Mouse (Mus musculus): ENCODE measurements around the gene Gemin7. TPM values are rescaled to one million over a fixed set of nuclear protein-coding genes. Genes with fewer than 3 reads are reported as not detected.

Gene Gemin7
- polyA plus RNA-seq (2015; fragmentation: Nextera tagmentation; extraction: Ambion mirVana) = 156 and 170 TPM in 2 replicates

GRCm38 (mm10) chr7:19577141-19577852, at the start of gene Gemin7, which contains the start of gene Zfp296:
Gene Gemin7, minus strand, starts transcription at chr7:19577595.
Gene Zfp296, plus strand, starts transcription at chr7:19577287.
- peaks cover 19% of the 10 kb centered on the region for H3K27me3 ChIP-seq (ENCODE audit: control insufficient read depth, insufficient read depth, low read depth, low read length)
- WGBS = under 1% methylated on average over 56 of the region's 56 CpGs
- peaks cover 2% of the 10 kb centered on the region; the same call in 1 of the 2 replicates for H3K36me3 ChIP-seq (ENCODE audit: control insufficient read depth, insufficient read depth, low read length)
- H3K4me3 ChIP-seq (ENCODE audit: low read length) = peak within 1 kb of the TSS; percentile 51
- H3K9me3 ChIP-seq (ENCODE audit: control insufficient read depth, low read length) = no peaks in the 10 kb centered on the region
- H3K4me1 ChIP-seq (replicated peaks; ENCODE audit: control insufficient read depth, insufficient read depth, low read length) = peaks cover 16% of the 10 kb centered on the region
- no peak within 1 kb of the TSS for H3K27ac ChIP-seq (ENCODE audit: low read length)
- ATAC-seq (ENCODE audit: low read depth) = peak; percentile 6; the same call in 1 of the 2 replicates
- H3K4me2 ChIP-seq (ENCODE audit: low read depth, low read length) = peak within 1 kb of the TSS; percentile 84
- H3K9ac ChIP-seq (ENCODE audit: low read length) = peak within 1 kb of the TSS; percentile 45

GRCm38 (mm10) chr7:19623433-19623832, 46.0 kb upstream of the Gemin7 start:
- WGBS = 52% methylated on average over 2 of the region's 2 CpGs
- no peak overlapping the region for H3K4me2 ChIP-seq (ENCODE audit: low read depth, low read length)
- H3K4me1 ChIP-seq (replicated peaks; ENCODE audit: control insufficient read depth, insufficient read depth, low read length) = no peaks in the 10 kb centered on the region
- no peak for ATAC-seq (ENCODE audit: low read depth)
- H3K9ac ChIP-seq (ENCODE audit: low read length) = no peak overlapping the region
- H3K27ac ChIP-seq (ENCODE audit: low read length) = no peak overlapping the region
- H3K36me3 ChIP-seq (ENCODE audit: control insufficient read depth, insufficient read depth, low read length) = no peaks in the 10 kb centered on the region
- no peaks in the 10 kb centered on the region; the same call in 1 of the 2 replicates for H3K27me3 ChIP-seq (ENCODE audit: control insufficient read depth, insufficient read depth, low read depth, low read length)
- H3K9me3 ChIP-seq (ENCODE audit: control insufficient read depth, low read length) = no peaks in the 10 kb centered on the region
- H3K4me3 ChIP-seq (ENCODE audit: low read length) = no peak overlapping the region

GRCm38 (mm10) chr7:19622241-19622640, 44.8 kb upstream of the Gemin7 start:
- 21% methylated on average over 6 of the region's 6 CpGs for WGBS
- ATAC-seq (ENCODE audit: low read depth) = no peak
- H3K27ac ChIP-seq (ENCODE audit: low read length) = no peak overlapping the region

GRCm38 (mm10) chr7:19620811-19621210, 43.4 kb upstream of the Gemin7 start:
- H3K36me3 ChIP-seq (ENCODE audit: control insufficient read depth, insufficient read depth, low read length) = no peaks in the 10 kb centered on the region
- H3K4me3 ChIP-seq (ENCODE audit: low read length) = no peak overlapping the region
- 85% methylated on average over 7 of the region's 7 CpGs for WGBS
- H3K9ac ChIP-seq (ENCODE audit: low read length) = no peak overlapping the region
- H3K9me3 ChIP-seq (ENCODE audit: control insufficient read depth, low read length) = no peaks in the 10 kb centered on the region
- H3K27ac ChIP-seq (ENCODE audit: low read length) = no peak overlapping the region
- H3K4me1 ChIP-seq (replicated peaks; ENCODE audit: control insufficient read depth, insufficient read depth, low read length) = no peaks in the 10 kb centered on the region
- no peaks in the 10 kb centered on the region; the same call in 1 of the 2 replicates for H3K27me3 ChIP-seq (ENCODE audit: control insufficient read depth, insufficient read depth, low read depth, low read length)
- no peak overlapping the region for H3K4me2 ChIP-seq (ENCODE audit: low read depth, low read length)
- no peak for ATAC-seq (ENCODE audit: low read depth)

More at GRCm38 (mm10) chr7:19622241-19622640, 44.8 kb upstream of the Gemin7 start:
- Histone ChIP-seq H3K4me1 (replicated peaks; ENCODE audit: control insufficient read depth, insufficient read depth, low read length) (no peaks in the 10 kb centered on the region), H3K27me3 (ENCODE audit: control insufficient read depth, insufficient read depth, low read depth, low read length) (no peaks in the 10 kb centered on the region; the same call in 1 of the 2 replicates), H3K4me2 (ENCODE audit: low read depth, low read length) (no peak overlapping the region), H3K9me3 (ENCODE audit: control insufficient read depth, low read length) (no peaks in the 10 kb centered on the region), H3K9ac (ENCODE audit: low read length) (no peak overlapping the region), H3K36me3 (ENCODE audit: control insufficient read depth, insufficient read depth, low read length) (no peaks in the 10 kb centered on the region), H3K4me3 (ENCODE audit: low read length) (no peak overlapping the region)

- WGBS = 7% methylated on average over 31 of the region's 35 CpGs
- Histone ChIP-seq H3K27me3 (ENCODE audit: control insufficient read depth, insufficient read depth, low read depth, low read length) (no peaks in the 10 kb centered on the region; the same call in 1 of the 2 replicates), H3K9ac (ENCODE audit: low read length) (peak overlapping the region; percentile 63), H3K4me2 (ENCODE audit: low read depth, low read length) (peak overlapping the region; percentile 51), H3K4me1 (replicated peaks; ENCODE audit: control insufficient read depth, insufficient read depth, low read length) (no peaks in the 10 kb centered on the region), H3K9me3 (ENCODE audit: control insufficient read depth, low read length) (no peaks in the 10 kb centered on the region), H3K4me3 (ENCODE audit: low read length) (peak overlapping the region; percentile 39), H3K36me3 (ENCODE audit: control insufficient read depth, insufficient read depth, low read length) (no peaks in the 10 kb centered on the region), H3K27ac (ENCODE audit: low read length) (no peak overlapping the region)
- peak; percentile 80 for ATAC-seq (ENCODE audit: low read depth)
Observed at GRCm38 (mm10) chr7:19619004-19619801, 41.8 kb upstream of the Gemin7 start.

GRCm38 (mm10) chr7:19615036-19615577, 37.7 kb upstream of the Gemin7 start:
- no peaks in the 10 kb centered on the region for H3K4me1 ChIP-seq (replicated peaks; ENCODE audit: control insufficient read depth, insufficient read depth, low read length)
- no peaks in the 10 kb centered on the region for H3K36me3 ChIP-seq (ENCODE audit: control insufficient read depth, insufficient read depth, low read length)
- WGBS = 84% methylated on average over 12 of the region's 12 CpGs
- H3K4me3 ChIP-seq (ENCODE audit: low read length) = no peak overlapping the region
- no peaks in the 10 kb centered on the region for H3K9me3 ChIP-seq (ENCODE audit: control insufficient read depth, low read length)
- H3K4me2 ChIP-seq (ENCODE audit: low read depth, low read length) = no peak overlapping the region
- H3K27ac ChIP-seq (ENCODE audit: low read length) = no peak overlapping the region
- H3K27me3 ChIP-seq (ENCODE audit: control insufficient read depth, insufficient read depth, low read depth, low read length) = no peaks in the 10 kb centered on the region; the same call in 1 of the 2 replicates
- no peak overlapping the region for H3K9ac ChIP-seq (ENCODE audit: low read length)
- ATAC-seq (ENCODE audit: low read depth) = no peak

- no peaks in the 10 kb centered on the region for H3K36me3 ChIP-seq (ENCODE audit: control insufficient read depth, insufficient read depth, low read length)
- WGBS = 76% methylated on average over 5 of the region's 5 CpGs
- ATAC-seq (ENCODE audit: low read depth) = no peak
- no peaks in the 10 kb centered on the region for H3K27me3 ChIP-seq (ENCODE audit: control insufficient read depth, insufficient read depth, low read depth, low read length)
- no peak overlapping the region for H3K27ac ChIP-seq (ENCODE audit: low read length)
- no peaks in the 10 kb centered on the region for H3K9me3 ChIP-seq (ENCODE audit: control insufficient read depth, low read length)
- H3K4me1 ChIP-seq (replicated peaks; ENCODE audit: control insufficient read depth, insufficient read depth, low read length) = no peaks in the 10 kb centered on the region
- no peak overlapping the region for H3K9ac ChIP-seq (ENCODE audit: low read length)
- H3K4me2 ChIP-seq (ENCODE audit: low read depth, low read length) = no peak overlapping the region
- no peak overlapping the region for H3K4me3 ChIP-seq (ENCODE audit: low read length)
Observed at GRCm38 (mm10) chr7:19610969-19611368, 33.6 kb upstream of the Gemin7 start.

- WGBS = 90% methylated on average over 12 of the region's 12 CpGs
Observed at GRCm38 (mm10) chr7:19609641-19610332, 32.4 kb upstream of the Gemin7 start.

More at GRCm38 (mm10) chr7:19609641-19610332, 32.4 kb upstream of the Gemin7 start:
- Histone ChIP-seq H3K36me3 (ENCODE audit: control insufficient read depth, insufficient read depth, low read length) (no peaks in the 10 kb centered on the region), H3K4me1 (replicated peaks; ENCODE audit: control insufficient read depth, insufficient read depth, low read length) (no peaks in the 10 kb centered on the region), H3K9me3 (ENCODE audit: control insufficient read depth, low read length) (no peaks in the 10 kb centered on the region), H3K9ac (ENCODE audit: low read length) (no peak overlapping the region), H3K27ac (ENCODE audit: low read length) (no peak overlapping the region), H3K4me3 (ENCODE audit: low read length) (no peak overlapping the region), H3K27me3 (ENCODE audit: control insufficient read depth, insufficient read depth, low read depth, low read length) (no peaks in the 10 kb centered on the region), H3K4me2 (ENCODE audit: low read depth, low read length) (no peak overlapping the region)
- ATAC-seq (ENCODE audit: low read depth) = no peak
